Mouse (Mus musculus) heart, embryonic 10.5 days (tissue): ENCODE data around the gene Pgpep1. TPM values are rescaled to one million over a fixed set of nuclear protein-coding genes. Genes with fewer than 3 reads are reported as not detected.

ENCODE experiments used
- DNase-seq: peaks from one replicate; pipeline ENCODE4 v3.0.0-alpha.2; 2017; ENCODE audit warnings: low spot score
- H3K27ac ChIP-seq: fragments of 300-500 bp; sonication (generic); 2 replicates; pipeline ENCODE4 v1.5.1; 2016; ENCODE audit warnings: mild to moderate bottlenecking
- H3K27me3 ChIP-seq: fragments of 300-500 bp; sonication (generic); 2 replicates; pipeline ENCODE4 v1.6.1; 2016; ENCODE audit warnings: mild to moderate bottlenecking; ENCODE audit not compliant: poor library complexity, insufficient read depth, severe bottlenecking
- H3K36me3 ChIP-seq: fragments of 300-500 bp; sonication (generic); 2 replicates; pipeline ENCODE4 v1.6.1; 2016; ENCODE audit warnings: mild to moderate bottlenecking, moderate library complexity
- H3K4me1 ChIP-seq: fragments of 300-500 bp; sonication (generic); 2 replicates; pipeline ENCODE4 v1.6.1; 2016; ENCODE audit warnings: mild to moderate bottlenecking
- H3K4me3 ChIP-seq: fragments of 300-500 bp; sonication (generic); 2 replicates; pipeline ENCODE4 v1.5.1; 2016; ENCODE audit warnings: mild to moderate bottlenecking, moderate library complexity
- H3K9me3 ChIP-seq: fragments of 300-500 bp; sonication (generic); 2 replicates; pipeline ENCODE4 v1.6.1; 2016; ENCODE audit warnings: mild to moderate bottlenecking, moderate library complexity
- WGBS: fragments of 180-500 bp; shearing (Covaris S2); methylation state at CpG from one replicate; pipeline ENCODE4 v1.1.7; 2016; 5-methylcytosine and 5-hydroxymethylcytosine counted together
- polyA plus RNA-seq: library from polyadenylated mRNA; unstranded; fragments of >200 nt; fragmentation: Nextera tagmentation; extraction: Ambion mirVana; gene quantifications from 2 replicates; pipeline ENCODE4 v1.2.1, GENCODE M21; 2016

Gene Pgpep1
- polyA plus RNA-seq, 1 experiment from 2014 or later, result 42.0 TPM

DNA sequence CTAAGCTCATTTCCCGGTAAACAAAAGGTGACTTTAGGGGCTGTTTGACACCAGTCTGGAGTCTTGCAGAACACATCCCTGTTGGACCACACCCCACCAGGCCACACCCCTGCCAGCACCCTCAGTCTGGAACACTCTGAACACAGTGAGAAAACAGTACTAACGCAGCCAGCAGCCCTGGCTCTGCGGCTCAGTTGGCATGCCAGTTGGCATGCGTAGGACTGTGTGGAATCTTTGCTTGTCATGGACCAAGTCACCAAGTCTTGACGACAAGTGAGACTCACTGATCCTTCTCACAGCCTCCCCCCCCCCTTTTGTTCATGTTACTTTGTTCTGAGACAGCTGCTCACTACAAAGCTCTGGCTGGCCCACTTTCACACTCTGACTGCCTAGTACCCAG is 6.9 kb upstream of the Pgpep1 start:
- Histone ChIP-seq H3K36me3 (no peaks in the 10 kb centered on the region), H3K4me1 (0 out of 2 replicates have a peak, but pooled peaks cover 2% of the 10 kb centered on the region), H3K27me3 (no peaks in the 10 kb centered on the region), H3K27ac (no peak overlapping the region), H3K4me3 (no peak overlapping the region), H3K9me3 (no peaks in the 10 kb centered on the region)
- 73% methylated on average over 5 of the region's 5 CpGs for whole genome bisulfite sequencing
- no peak for DNase-seq

DNA sequence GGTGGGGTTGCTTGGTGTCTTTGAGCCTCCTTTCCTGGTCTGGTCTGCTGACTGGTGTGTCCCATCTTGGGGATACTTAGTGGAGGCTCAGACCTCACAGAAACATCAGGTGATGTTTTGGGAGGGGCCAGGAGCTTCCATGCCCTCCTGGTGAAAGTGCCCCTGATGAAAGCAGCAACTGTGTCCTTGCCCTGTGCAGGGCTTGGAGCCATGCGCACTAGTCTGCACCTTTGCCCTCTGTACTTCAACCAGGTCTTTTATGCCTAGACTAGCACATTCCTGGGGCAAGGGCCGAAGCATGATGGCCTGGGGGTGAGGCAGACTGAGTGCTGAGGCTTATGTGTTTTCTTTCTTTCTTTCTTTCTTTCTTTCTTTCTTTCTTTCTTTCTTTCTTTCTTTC is 5.4 kb upstream of the Pgpep1 start:
- no peak overlapping the region for H3K4me3 ChIP-seq
- no peaks in the 10 kb centered on the region for H3K27me3 ChIP-seq
- WGBS, result 74% methylated on average over 2 of the region's 2 CpGs
- no peaks in the 10 kb centered on the region for H3K9me3 ChIP-seq
- no peaks in the 10 kb centered on the region for H3K36me3 ChIP-seq
- no peak overlapping the region for H3K27ac ChIP-seq
- peaks cover 7% of the 10 kb centered on the region for H3K4me1 ChIP-seq
- no peak for DNase-seq

DNA sequence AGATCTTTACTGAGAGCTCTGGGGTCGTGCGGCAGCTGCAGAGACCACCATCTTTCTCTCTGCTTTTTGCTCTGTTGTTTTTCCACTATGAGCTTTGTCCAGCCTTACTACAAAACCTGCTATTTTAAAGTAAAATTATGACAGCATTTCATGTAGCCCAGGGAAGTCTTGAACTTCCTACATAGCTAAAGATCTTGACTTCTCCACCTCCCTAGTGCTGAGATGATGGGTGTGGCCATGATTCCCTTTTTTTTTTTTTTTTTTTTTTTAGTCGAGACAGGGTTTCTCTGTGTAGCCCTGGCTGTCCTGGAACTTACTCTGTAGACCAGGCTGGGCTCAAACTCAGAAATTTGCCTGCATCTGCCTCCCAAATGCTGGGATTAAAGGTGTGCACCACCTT is 4.4 kb upstream of the Pgpep1 start:
- H3K4me1 ChIP-seq, result peaks cover 17% of the 10 kb centered on the region
- no peak overlapping the region for H3K27ac ChIP-seq
- H3K36me3 ChIP-seq, result no peaks in the 10 kb centered on the region
- H3K4me3 ChIP-seq, result no peak overlapping the region
- no peaks in the 10 kb centered on the region for H3K27me3 ChIP-seq
- no peak for DNase-seq
- 78% methylated on average over 3 of the region's 3 CpGs for whole genome bisulfite sequencing
- no peaks in the 10 kb centered on the region for H3K9me3 ChIP-seq

DNA sequence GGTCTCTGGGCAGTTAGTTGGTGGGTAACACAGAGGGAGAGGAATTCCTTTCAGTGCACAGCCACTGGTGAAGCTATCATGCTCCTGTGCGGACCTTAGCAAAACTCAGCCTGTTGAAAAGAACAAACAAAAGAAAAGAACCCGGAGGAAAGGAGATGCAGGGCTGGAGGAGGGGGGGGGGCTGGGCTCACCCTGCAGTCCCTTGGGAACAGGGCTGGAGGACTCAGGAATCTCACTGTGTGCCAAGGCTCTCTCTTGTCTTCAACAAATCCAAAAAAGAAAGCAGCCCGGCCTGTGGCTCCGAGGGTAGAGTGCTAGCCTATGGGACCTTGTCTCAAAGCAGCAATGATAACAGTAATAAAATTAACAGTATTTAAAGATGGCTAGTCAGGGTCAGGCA is 3.5 kb upstream of the Pgpep1 start:
- Histone ChIP-seq H3K27ac (no peak overlapping the region), H3K9me3 (no peaks in the 10 kb centered on the region), H3K27me3 (no peaks in the 10 kb centered on the region), H3K4me3 (no peak overlapping the region), H3K4me1 (peaks cover 22% of the 10 kb centered on the region), H3K36me3 (no peaks in the 10 kb centered on the region)
- no peak for DNase-seq
- 65% methylated on average over 4 of the region's 4 CpGs for WGBS

DNA sequence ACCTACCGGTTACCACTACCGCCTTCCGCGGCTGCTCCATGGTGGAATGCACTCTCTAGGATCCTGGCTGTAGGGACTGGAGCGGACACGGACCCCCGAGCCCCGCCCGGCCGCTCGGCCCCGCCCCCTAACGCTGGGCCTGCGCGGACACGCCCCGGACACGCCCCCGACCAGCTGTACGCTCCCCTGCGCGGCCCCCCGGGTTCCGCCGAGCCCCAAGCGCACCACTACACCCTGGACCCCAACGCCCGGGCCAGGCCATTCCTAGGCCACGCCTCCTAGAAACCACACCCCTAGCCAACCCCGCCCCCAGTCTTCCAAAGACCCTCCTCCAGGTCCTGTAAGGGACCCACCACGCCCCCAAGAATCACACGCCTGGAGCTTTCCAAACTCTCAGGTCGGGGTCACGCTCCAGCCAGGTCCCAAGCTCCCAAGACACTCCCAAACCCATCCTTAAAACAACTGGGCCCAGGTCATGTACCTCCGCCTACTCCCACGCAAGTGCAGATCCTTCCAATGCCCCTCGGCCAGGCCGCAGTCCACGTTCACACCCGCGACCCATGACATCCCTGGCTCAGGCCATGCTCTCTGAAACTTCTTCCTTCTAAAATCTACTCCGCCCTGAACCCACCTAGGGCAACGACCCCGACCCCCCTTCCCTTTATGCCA is 450 bp downstream of the Pgpep1 start:
- H3K36me3 ChIP-seq, result peaks cover 22% of the 10 kb centered on the region
- WGBS, result under 1% methylated on average over 44 of the region's 44 CpGs
- no peaks in the 10 kb centered on the region for H3K27me3 ChIP-seq
- peak; percentile 99 for DNase-seq
- peaks cover 34% of the 10 kb centered on the region for H3K4me1 ChIP-seq
- H3K9me3 ChIP-seq, result no peaks in the 10 kb centered on the region
- peak overlapping the region; percentile 81 for H3K4me3 ChIP-seq
- H3K27ac ChIP-seq, result peak overlapping the region; percentile 90

DNA sequence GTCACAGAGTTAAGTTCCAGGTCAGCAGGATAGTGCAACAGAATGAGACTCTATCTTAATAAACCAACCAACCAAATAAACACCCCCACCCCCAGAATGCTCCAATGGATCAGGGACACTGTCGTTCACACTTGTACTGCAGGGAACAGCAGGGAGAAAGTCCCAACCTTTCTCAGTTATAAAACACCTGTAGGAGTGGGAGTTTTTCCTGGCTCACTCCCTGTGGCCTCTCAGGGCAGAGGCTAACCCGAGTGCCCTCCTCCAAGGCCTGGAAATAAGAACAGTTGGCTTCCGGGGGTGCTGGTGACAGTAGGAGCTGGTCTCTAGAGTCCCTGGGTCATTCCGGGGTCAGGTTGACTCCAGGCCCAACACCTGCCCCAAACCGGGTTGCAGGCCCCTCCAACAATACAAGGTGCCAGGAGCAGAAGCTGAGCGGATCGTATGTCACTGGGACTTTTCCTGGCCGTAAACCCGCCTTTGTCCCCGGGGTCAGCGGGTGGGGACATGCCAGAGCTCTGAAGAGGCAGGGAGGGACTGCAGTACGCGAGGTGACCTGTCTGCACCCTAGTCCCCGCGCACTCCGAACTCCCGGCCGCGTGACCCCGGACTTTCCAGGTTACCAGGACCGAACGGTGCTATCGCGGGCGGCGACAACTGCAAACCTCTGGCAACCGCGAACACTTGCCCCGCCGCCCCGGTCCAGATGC is 1.1 kb downstream of the Pgpep1 start:
- Histone ChIP-seq H3K4me1 (peaks cover 34% of the 10 kb centered on the region), H3K27ac (peak overlapping the region; percentile 90), H3K27me3 (no peaks in the 10 kb centered on the region), H3K36me3 (peaks cover 28% of the 10 kb centered on the region), H3K4me3 (peak overlapping the region; percentile 81), H3K9me3 (no peaks in the 10 kb centered on the region)
- WGBS, result 2% methylated on average over 31 of the region's 31 CpGs
- DNase-seq, result no peak

DNA sequence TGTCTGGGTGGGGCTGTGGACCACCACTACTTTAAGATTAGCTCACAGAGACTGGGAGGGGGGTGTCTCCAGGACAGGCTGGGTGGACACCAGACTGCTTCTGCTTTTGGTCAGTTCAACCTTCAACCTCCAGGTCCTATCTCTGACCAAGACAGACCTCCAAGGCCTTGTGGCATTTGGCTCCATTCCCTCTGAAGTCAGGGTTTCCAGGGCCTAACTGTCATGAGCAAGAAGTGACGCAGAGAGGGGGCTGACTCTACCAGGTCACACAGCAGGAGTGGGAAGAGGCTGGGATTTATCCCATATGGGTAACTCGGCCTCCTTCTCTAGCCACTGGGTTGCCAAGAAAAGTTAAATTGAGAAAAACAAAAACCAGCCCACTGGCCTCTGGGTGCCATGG is 2.4 kb downstream of the Pgpep1 start:
- H3K27me3 ChIP-seq, result no peaks in the 10 kb centered on the region
- H3K9me3 ChIP-seq, result no peaks in the 10 kb centered on the region
- H3K27ac ChIP-seq, result peak overlapping the region; percentile 37; the same call in 1 of the 2 replicates
- no peak overlapping the region for H3K4me3 ChIP-seq
- peaks cover 32% of the 10 kb centered on the region for H3K4me1 ChIP-seq
- H3K36me3 ChIP-seq, result peaks cover 28% of the 10 kb centered on the region
- DNase-seq, result no peak
- 83% methylated on average over 2 of the region's 2 CpGs for WGBS

DNA sequence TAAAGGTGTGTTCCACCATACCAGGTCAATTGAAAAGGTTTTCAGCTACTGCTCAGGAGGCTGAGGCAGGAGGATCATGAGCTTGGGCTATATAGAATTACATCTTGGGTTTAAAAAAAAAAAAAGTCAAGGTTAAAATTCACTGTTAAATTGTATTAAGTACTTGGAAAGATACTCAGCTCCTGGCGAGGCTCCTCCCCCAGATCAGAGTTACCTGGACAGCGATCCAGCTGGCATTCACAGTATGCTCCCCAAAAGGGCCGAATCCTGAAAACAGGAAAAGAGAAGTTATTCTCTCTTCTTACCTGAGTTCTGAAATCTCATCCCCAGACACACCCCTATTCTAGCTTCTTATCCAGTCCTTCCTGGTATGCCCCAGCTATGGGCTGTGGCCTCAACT is 3.0 kb downstream of the Pgpep1 start:
- Histone ChIP-seq H3K27me3 (no peaks in the 10 kb centered on the region), H3K4me3 (no peak overlapping the region), H3K27ac (no peak overlapping the region), H3K36me3 (peaks cover 33% of the 10 kb centered on the region), H3K4me1 (peaks cover 32% of the 10 kb centered on the region), H3K9me3 (no peaks in the 10 kb centered on the region)
- 89% methylated on average over 3 of the region's 3 CpGs for WGBS
- no peak for DNase-seq

DNA sequence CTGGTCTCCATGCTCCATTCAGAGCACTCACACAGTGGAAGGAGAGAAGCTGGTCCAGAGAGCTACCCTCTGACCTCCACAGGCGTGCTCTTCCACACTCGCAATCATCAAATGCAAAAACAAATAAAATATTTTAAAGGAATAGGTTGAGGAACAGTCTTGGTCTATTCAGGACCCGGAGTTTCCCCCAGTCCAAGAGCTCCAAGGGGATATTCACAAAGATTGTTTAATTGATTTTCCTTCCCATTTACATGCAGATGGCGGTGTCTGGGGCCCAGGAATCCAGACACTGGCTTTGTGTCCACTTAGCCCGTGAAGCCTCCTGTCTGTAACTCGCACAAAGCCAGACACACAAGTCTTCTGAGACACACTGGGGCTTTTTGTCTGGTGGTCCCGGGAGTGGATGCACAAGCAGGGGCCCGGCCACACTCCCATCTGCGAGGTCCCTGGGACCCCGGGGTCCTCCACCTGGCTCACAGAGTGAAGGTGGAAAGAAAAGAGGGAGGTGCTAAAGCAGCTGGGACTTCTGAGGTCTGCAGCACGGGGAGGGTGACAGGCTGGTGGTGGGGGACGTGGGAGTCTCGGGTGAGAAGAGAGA is 3.9 kb downstream of the Pgpep1 start:
- no peaks in the 10 kb centered on the region for H3K9me3 ChIP-seq
- H3K4me1 ChIP-seq, result peaks cover 31% of the 10 kb centered on the region
- no peak overlapping the region for H3K4me3 ChIP-seq
- no peaks in the 10 kb centered on the region for H3K27me3 ChIP-seq
- H3K27ac ChIP-seq, result no peak overlapping the region
- 77% methylated on average over 13 of the region's 13 CpGs for WGBS
- H3K36me3 ChIP-seq, result peaks cover 41% of the 10 kb centered on the region
- DNase-seq, result no peak

DNA sequence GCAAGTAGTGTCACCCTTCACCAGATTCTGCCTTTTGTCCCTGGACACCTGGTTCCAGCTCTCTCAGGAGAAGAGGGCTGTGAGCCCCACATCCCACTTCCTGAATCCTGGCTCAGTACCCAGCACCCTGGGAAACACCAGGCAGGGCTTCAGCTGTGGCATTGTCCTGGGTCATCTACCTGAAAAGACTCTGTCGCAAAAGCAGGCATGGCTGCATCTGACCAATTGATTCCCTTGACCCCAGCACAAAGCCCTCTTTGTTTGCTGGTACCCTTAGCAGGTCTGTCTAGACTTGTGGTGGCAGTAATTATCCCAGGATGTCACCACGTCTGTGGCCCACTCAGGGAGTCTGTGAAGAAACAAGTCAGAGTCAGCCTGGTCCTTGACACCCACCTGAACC is 4.7 kb downstream of the Pgpep1 start:
- Histone ChIP-seq H3K36me3 (peaks cover 50% of the 10 kb centered on the region), H3K27ac (0 out of 2 replicates have a peak overlapping the region, but pooled peaks have one; percentile 13), H3K4me3 (no peak overlapping the region), H3K9me3 (no peaks in the 10 kb centered on the region), H3K4me1 (peaks cover 26% of the 10 kb centered on the region), H3K27me3 (no peaks in the 10 kb centered on the region)
- WGBS, result 68% methylated on average over 2 of the region's 2 CpGs
- no peak for DNase-seq

DNA sequence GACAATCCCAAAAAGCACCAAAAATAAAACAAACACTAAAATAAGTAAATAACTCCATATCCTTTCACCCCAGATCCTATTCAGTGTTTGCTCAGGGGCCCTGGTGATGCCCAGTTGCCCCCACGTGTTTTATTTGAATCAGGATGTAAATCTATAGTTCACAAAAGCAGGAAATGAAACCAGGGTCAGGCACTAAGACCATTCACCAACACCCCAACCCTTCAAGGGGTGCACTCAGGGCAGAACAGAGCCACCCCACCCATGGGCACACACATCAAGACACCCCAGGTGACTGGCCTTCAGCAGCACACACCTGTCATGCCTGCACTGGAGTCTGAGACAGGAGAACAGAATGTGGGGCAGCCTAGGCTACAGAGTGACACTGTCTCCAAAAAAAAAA is 6.1 kb downstream of the Pgpep1 start:
- H3K4me1 ChIP-seq, result peaks cover 30% of the 10 kb centered on the region
- H3K4me3 ChIP-seq, result no peak overlapping the region
- no peaks in the 10 kb centered on the region for H3K9me3 ChIP-seq
- WGBS, result 69% methylated on average over 1 of the region's 1 CpGs
- DNase-seq, result no peak
- no peaks in the 10 kb centered on the region for H3K27me3 ChIP-seq
- no peak overlapping the region for H3K27ac ChIP-seq
- peaks cover 57% of the 10 kb centered on the region for H3K36me3 ChIP-seq

DNA sequence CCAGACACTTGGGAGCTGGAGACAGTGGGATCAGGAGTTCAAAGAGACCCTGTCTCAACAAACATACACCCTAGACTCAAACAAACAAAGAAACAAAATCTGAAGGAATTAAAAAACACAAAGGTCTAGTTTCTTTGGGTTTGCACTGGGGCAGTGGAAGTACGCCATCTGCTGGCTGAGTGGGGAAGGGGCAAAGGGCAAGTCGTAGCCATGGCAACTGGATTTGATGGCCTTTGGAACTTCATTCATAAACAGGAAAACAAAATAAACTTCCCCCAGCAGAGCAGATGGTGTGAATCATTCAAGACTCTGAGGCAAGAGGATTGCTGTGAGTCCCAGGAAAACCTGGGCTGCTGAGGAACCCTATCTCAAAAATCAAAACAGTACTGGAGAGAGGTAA is 7.0 kb downstream of the Pgpep1 start:
- Histone ChIP-seq H3K36me3 (peaks cover 62% of the 10 kb centered on the region), H3K27me3 (no peaks in the 10 kb centered on the region), H3K4me1 (peaks cover 29% of the 10 kb centered on the region), H3K27ac (no peak overlapping the region), H3K4me3 (no peak overlapping the region), H3K9me3 (no peaks in the 10 kb centered on the region)
- 58% methylated on average over 2 of the region's 2 CpGs for WGBS
- no peak for DNase-seq

DNA sequence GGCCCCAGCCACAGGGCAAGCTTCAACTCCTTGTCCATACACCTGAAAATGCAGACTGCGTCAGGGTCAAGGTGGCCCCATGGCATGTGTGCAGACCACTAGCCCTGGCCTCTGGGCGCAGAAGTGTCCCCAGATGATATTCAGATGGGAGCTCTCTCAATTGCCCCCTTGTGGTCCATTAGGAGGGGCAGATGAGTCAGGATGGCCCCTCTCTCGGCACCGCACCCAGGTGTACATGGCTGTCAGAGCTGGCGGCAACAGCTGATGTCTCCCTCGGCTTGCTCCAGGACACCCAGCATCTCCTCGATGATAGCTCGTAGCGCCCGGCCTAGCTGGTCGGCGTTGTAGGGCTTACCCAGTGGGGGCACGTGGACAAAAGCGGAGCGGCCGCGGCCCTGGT is 9.8 kb downstream of the Pgpep1 start:
- DNase-seq, result no peak
- H3K27ac ChIP-seq, result peak overlapping the region; percentile 83
- peaks cover 46% of the 10 kb centered on the region for H3K36me3 ChIP-seq
- H3K4me3 ChIP-seq, result no peak overlapping the region
- peaks cover 49% of the 10 kb centered on the region for H3K4me1 ChIP-seq
- H3K27me3 ChIP-seq, result no peaks in the 10 kb centered on the region
- no peaks in the 10 kb centered on the region for H3K9me3 ChIP-seq
- WGBS, result 93% methylated on average over 17 of the region's 17 CpGs
